Mouse (Mus musculus) MEL (cell line): ENCODE data around the gene Syt9. TPM values are rescaled to one million over a fixed set of nuclear protein-coding genes. Genes with fewer than 3 reads are reported as not detected.

Experiments used
- DNase-seq: peaks from one replicate; pipeline ENCODE4 v3.0.0; 2011; ENCODE audit warnings: low read depth, low spot score
- H3K27ac ChIP-seq: 2 replicates; pipeline ENCODE4 v1.5.1; 2012; ENCODE audit warnings: low read depth, mild to moderate bottlenecking, control low read depth, low read length, moderate library complexity; ENCODE audit not compliant: control insufficient read depth
- H3K27me3 ChIP-seq, 2 experiments: fragments of 150-350 bp in 1 of 2; sonication (generic) in 1 of 2; 2 replicates each; pipeline ENCODE4 v1.6.1; 2012; ENCODE audit warnings: low read length in 2 of 2, mild to moderate bottlenecking in 2 of 2, improper control_type of control experiment in 1 of 2, moderate library complexity in 1 of 2; ENCODE audit not compliant: insufficient read depth in 2 of 2, control insufficient read depth in 1 of 2
- H3K36me3 ChIP-seq, 2 experiments: 2 replicates each; pipeline ENCODE4 v1.6.1; 2012 to 2014; ENCODE audit warnings: low read length in 2 of 2, improper control_type of control experiment in 1 of 2, inconsistent platforms in 1 of 2, mild to moderate bottlenecking in 1 of 2; ENCODE audit not compliant: insufficient read depth in 2 of 2, control insufficient read depth in 1 of 2
- H3K4me1 ChIP-seq, 2 experiments: fragments of 150-350 bp in 1 of 2; sonication (generic) in 1 of 2; 2 replicates each; pipeline ENCODE4 v1.6.1; 2012; ENCODE audit warnings: low read length in 2 of 2, improper control_type of control experiment in 1 of 2, mild to moderate bottlenecking in 1 of 2; ENCODE audit not compliant: insufficient read depth in 2 of 2, control insufficient read depth in 1 of 2
- H3K4me3 ChIP-seq, 2 experiments: fragments of 150-350 bp in 1 of 2; sonication (generic) in 1 of 2; 2 replicates each; pipeline ENCODE4 v1.5.1; 2012; ENCODE audit warnings: low read depth in 2 of 2, low read length in 2 of 2, mild to moderate bottlenecking in 2 of 2, moderate library complexity in 2 of 2, control low read depth in 1 of 2, improper control_type of control experiment in 1 of 2; ENCODE audit not compliant: control insufficient read depth in 1 of 2, insufficient read depth in 1 of 2
- H3K79me2 ChIP-seq: 2 replicates; pipeline ENCODE4 v1.6.1; 2012; ENCODE audit warnings: mild to moderate bottlenecking, low read length, moderate library complexity; ENCODE audit not compliant: control insufficient read depth, poor library complexity, insufficient read depth
- H3K9ac ChIP-seq: 2 replicates; pipeline ENCODE4 v1.6.1; 2012; ENCODE audit warnings: low read depth, mild to moderate bottlenecking, control low read depth, low read length, moderate library complexity; ENCODE audit not compliant: control insufficient read depth, poor library complexity, severe bottlenecking
- H3K9me3 ChIP-seq: fragments of 150-350 bp; sonication (generic); replicated peaks from 2 replicates; pipeline ENCODE4 v1.6.1; 2012; ENCODE audit warnings: mild to moderate bottlenecking, low read length, improper control_type of control experiment, moderate library complexity; ENCODE audit not compliant: insufficient read depth
- BHLHE40 ChIP-seq: IDR thresholded peaks from 2 replicates; pipeline ENCODE4 v1.6.1; 2012; ENCODE audit warnings: low read depth, mild to moderate bottlenecking, inconsistent platforms, low read length, improper control_type of control experiment, borderline replicate concordance
- CHD1 ChIP-seq: IDR thresholded peaks from 2 replicates; pipeline ENCODE4 v1.6.1; 2012; ENCODE audit warnings: low read depth, mild to moderate bottlenecking, inconsistent platforms, low read length, improper control_type of control experiment
- CHD2 ChIP-seq: IDR thresholded peaks from 2 replicates; pipeline ENCODE4 v1.6.1; 2011; ENCODE audit warnings: low read length, improper control_type of control experiment
- GABPA ChIP-seq: IDR thresholded peaks from 2 replicates; pipeline ENCODE4 v1.6.1; 2012; ENCODE audit warnings: low read depth, mild to moderate bottlenecking, inconsistent platforms, low read length, improper control_type of control experiment, moderate library complexity
- JUND ChIP-seq: IDR thresholded peaks from 2 replicates; pipeline ENCODE4 v1.6.1; 2011; ENCODE audit warnings: low read depth, mild to moderate bottlenecking, improper control_type of control experiment, low read length
- MAFK ChIP-seq: IDR thresholded peaks from 2 replicates; pipeline ENCODE4 v1.6.1; 2011; ENCODE audit warnings: low read depth, mild to moderate bottlenecking, low read length, improper control_type of control experiment, borderline replicate concordance
- MAX ChIP-seq: IDR thresholded peaks from 2 replicates; pipeline ENCODE4 v1.6.1; 2011; ENCODE audit warnings: low read length, improper control_type of control experiment
- MYB ChIP-seq: IDR thresholded peaks from 2 replicates; pipeline ENCODE4 v1.6.1; 2011; ENCODE audit warnings: mild to moderate bottlenecking, low read depth, low read length, improper control_type of control experiment
- NELFE ChIP-seq: IDR thresholded peaks from 2 replicates; pipeline ENCODE4 v1.6.1; 2011; ENCODE audit warnings: low read depth, low read length, improper control_type of control experiment
- NRF1 ChIP-seq: IDR thresholded peaks from 2 replicates; pipeline ENCODE4 v1.6.1; 2014; ENCODE audit warnings: low read depth, mild to moderate bottlenecking, inconsistent platforms, low read length, improper control_type of control experiment, moderate library complexity; ENCODE audit not compliant: poor library complexity, insufficient read depth, severe bottlenecking
- POLR2A ChIP-seq, 2 experiments: IDR thresholded peaks; 2 replicates each; pipeline ENCODE4 v1.6.1; 2011 to 2012; ENCODE audit warnings: low read length in 2 of 2, mild to moderate bottlenecking in 2 of 2, control low read depth in 1 of 2, improper control_type of control experiment in 1 of 2, low read depth in 1 of 2, moderate library complexity in 1 of 2; ENCODE audit not compliant: control insufficient read depth in 1 of 2, insufficient read depth in 1 of 2, poor library complexity in 1 of 2
- POLR2AphosphoS5 ChIP-seq: IDR thresholded peaks from 2 replicates; pipeline ENCODE4 v1.6.1; 2012; ENCODE audit warnings: low read depth, borderline replicate concordance, mild to moderate bottlenecking, inconsistent platforms, low read length, moderate library complexity, mixed read lengths
- RAD21 ChIP-seq: IDR thresholded peaks from 2 replicates; pipeline ENCODE4 v1.6.1; 2011; ENCODE audit warnings: mild to moderate bottlenecking, low read depth, low read length, improper control_type of control experiment
- RCOR1 ChIP-seq: IDR thresholded peaks from 2 replicates; pipeline ENCODE4 v1.6.1; 2012; ENCODE audit warnings: low read depth, mild to moderate bottlenecking, inconsistent platforms, low read length, improper control_type of control experiment
- SIN3A ChIP-seq: IDR thresholded peaks from 2 replicates; pipeline ENCODE4 v1.6.1; 2012; ENCODE audit warnings: low read length, improper control_type of control experiment, inconsistent platforms
- UBTF ChIP-seq: IDR thresholded peaks from 2 replicates; pipeline ENCODE4 v1.6.1; 2012; ENCODE audit warnings: low read depth, mild to moderate bottlenecking, inconsistent platforms, low read length, improper control_type of control experiment, moderate library complexity, borderline replicate concordance; ENCODE audit not compliant: insufficient read depth
- USF1 ChIP-seq: IDR thresholded peaks from 2 replicates; pipeline ENCODE4 v1.6.1; 2014; ENCODE audit warnings: low read depth, mild to moderate bottlenecking, inconsistent platforms, low read length, improper control_type of control experiment, moderate library complexity
- USF2 ChIP-seq, 2 experiments: IDR thresholded peaks; 2 replicates each; pipeline ENCODE4 v1.6.1; 2011 to 2012; ENCODE audit warnings: improper control_type of control experiment in 2 of 2, low read length in 2 of 2, borderline replicate concordance in 1 of 2, inconsistent platforms in 1 of 2, low read depth in 1 of 2, mild to moderate bottlenecking in 1 of 2; ENCODE audit not compliant: insufficient read depth in 1 of 2
- ZC3H11A ChIP-seq: IDR thresholded peaks from 2 replicates; pipeline ENCODE4 v1.6.1; 2012; ENCODE audit warnings: low read depth, mild to moderate bottlenecking, inconsistent platforms, low read length, improper control_type of control experiment
- ZKSCAN1 ChIP-seq: IDR thresholded peaks from 2 replicates; pipeline ENCODE4 v1.6.1; 2012; ENCODE audit warnings: low read depth, mild to moderate bottlenecking, inconsistent platforms, low read length, improper control_type of control experiment, moderate library complexity
- ZNF384 ChIP-seq: IDR thresholded peaks from 2 replicates; pipeline ENCODE4 v1.6.1; 2012; ENCODE audit warnings: low read depth, mild to moderate bottlenecking, inconsistent platforms, low read length, improper control_type of control experiment
- polyA plus RNA-seq, 2 experiments: library from polyadenylated mRNA; stranded (reverse) in 1 of 2; unstranded in 1 of 2; fragments of >175 nt in 1 of 2; fragments of >200 nt in 1 of 2; gene quantifications; 2 replicates each; pipeline versions ENCODE4 v1.2.1 to v1.2.4; 2012; ENCODE audit warnings: low replicate concordance in 2 of 2, low read depth in 1 of 2; ENCODE audit not compliant: insufficient read length in 2 of 2, insufficient read depth in 1 of 2, missing spikeins in 1 of 2
- total RNA-seq: library from RNA; depleted of rRNA; stranded (reverse); fragments of 300-350 nt; gene quantifications from 2 replicates; pipeline ENCODE4 v1.2.3, GENCODE M21; 2012

The Syt9 gene
- total and polyA plus RNA-seq, 3 experiments: not detected

GRCm38 (mm10) chr7:107461699-107462440 lies 91.3 kb downstream of the Syt9 start:
- Histone ChIP-seq H3K79me2 (no peaks in the 10 kb centered on the region), H3K4me3 (no peak overlapping the region), H3K9me3 (no peaks in the 10 kb centered on the region), H3K27me3 (no peaks in the 10 kb centered on the region), H3K4me1 (no peaks in the 10 kb centered on the region), H3K9ac (no peak overlapping the region), H3K27ac (no peak overlapping the region), H3K36me3 (no peaks in the 10 kb centered on the region)
- TF ChIP-seq SIN3A: no peak
- TF ChIP-seq RCOR1: no peak
- no peak for TF ChIP-seq MAFK
- no peak for TF ChIP-seq CHD2
- TF ChIP-seq GABPA: no peak
- no peak for TF ChIP-seq USF2 (IDR thresholded peaks at IDR 0.05; ENCODE audit: borderline replicate concordance in 1 of 2, insufficient read depth in 1 of 2, low read depth in 1 of 2, low read length in 2 of 2)
- TF ChIP-seq ZC3H11A: no peak
- TF ChIP-seq POLR2AphosphoS5: no peak
- TF ChIP-seq USF1: no peak
- DNase-seq: no peak

GRCm38 (mm10) chr7:107462962-107463361 lies 92.4 kb downstream of the Syt9 start:
- no peak overlapping the region for H3K4me3 ChIP-seq
- H3K4me1 ChIP-seq: no peaks in the 10 kb centered on the region
- no peak overlapping the region for H3K27ac ChIP-seq
- no peak overlapping the region for H3K9ac ChIP-seq
- no peaks in the 10 kb centered on the region for H3K9me3 ChIP-seq
- DNase-seq: no peak
- no peaks in the 10 kb centered on the region for H3K36me3 ChIP-seq
- H3K27me3 ChIP-seq: no peaks in the 10 kb centered on the region
- no peaks in the 10 kb centered on the region for H3K79me2 ChIP-seq
- no peak for TF ChIP-seq CHD1
- TF ChIP-seq NELFE: no peak
- no peak for TF ChIP-seq ZC3H11A
- TF ChIP-seq RAD21: no peak
- TF ChIP-seq UBTF: no peak
- TF ChIP-seq BHLHE40: no peak
- no peak for TF ChIP-seq USF2 (IDR thresholded peaks at IDR 0.05; ENCODE audit: borderline replicate concordance in 1 of 2, insufficient read depth in 1 of 2, low read depth in 1 of 2, low read length in 2 of 2)
- no peak for TF ChIP-seq MYB
- no peak for TF ChIP-seq POLR2A (IDR thresholded peaks at IDR 0.05; ENCODE audit: control insufficient read depth in 1 of 2, insufficient read depth in 1 of 2, low read depth in 1 of 2, low read length in 2 of 2, poor library complexity in 1 of 2)
- TF ChIP-seq GABPA: no peak
- TF ChIP-seq MAX: no peak
- no peak for TF ChIP-seq POLR2AphosphoS5
- TF ChIP-seq NRF1: no peak
- TF ChIP-seq JUND: no peak
- no peak for TF ChIP-seq ZKSCAN1
- TF ChIP-seq ZNF384: no peak
- TF ChIP-seq, all 39 proteins: peak for 0
